Comparison of ENCODE assay signal across 30 mouse cellular contexts in the genomic region with DNA sequence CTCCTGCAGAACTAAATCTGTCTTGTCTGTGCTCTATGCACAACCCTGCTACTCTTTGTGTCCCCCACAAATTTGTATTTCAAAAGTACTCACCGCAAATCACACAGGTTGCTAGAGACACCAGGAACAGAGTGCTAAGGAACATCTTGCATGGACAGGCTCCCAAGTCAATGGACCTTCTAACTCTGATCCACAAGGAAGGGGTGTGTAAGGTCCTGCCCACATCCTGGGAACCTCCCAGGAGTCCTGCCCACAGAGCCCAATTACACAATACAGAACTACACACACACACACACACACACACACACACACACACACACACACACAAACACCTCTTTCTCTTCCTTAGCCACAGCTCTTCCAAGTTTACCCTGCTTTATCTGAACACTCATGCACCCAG. TPM values are rescaled to one million over a fixed set of nuclear protein-coding genes. Genes with fewer than 3 reads are reported as not detected.
A peak's percentile ranks its signal among the peaks of the same experiment; 100 is the strongest.
DNase-seq lines count a peak whose midpoint lies in the region; ATAC-seq and TF ChIP-seq lines count a peak whose summit lies in the region.
"Had no signal": no experiment of that assay in that cellular context is flagged by ENCODE, and none has a peak within 500 bp of the region (broad histone marks: within the 10 kb centered on the region; RNA-seq: fewer than 3 reads in every experiment).

TSS of gene Ces1f (minus strand) at position 192 of the 400 bp plus-strand sequence.

- WGBS in lung, embryonic 15.5 days: 88% methylated on average over 1 of the region's 1 CpGs
- 96% methylated on average over 1 of the region's 1 CpGs for WGBS in lung, postnatal 0 days
- WGBS in stomach, postnatal 0 days: 96% methylated on average over 1 of the region's 1 CpGs

- no peak within 1 kb of the TSS for H3K9ac ChIP-seq in lung, embryonic 15.5 days
- H3K9ac ChIP-seq in lung, postnatal 0 days (replicated peaks; ENCODE audit: low read depth): no peak within 1 kb of the TSS
- H3K9ac ChIP-seq in stomach, postnatal 0 days (ENCODE audit: low read length): no peak within 1 kb of the TSS
- H3K9ac ChIP-seq: forebrain, embryonic 15.5 days; limb, embryonic 15.5 days; midbrain, embryonic 13.5 days had no signal

- no peaks in the 10 kb centered on the region; the same call in 1 of the 2 replicates for H3K4me1 ChIP-seq in lung, embryonic 15.5 days
- H3K4me1 ChIP-seq in lung, postnatal 0 days (ENCODE audit: insufficient read depth, low read depth, low read length): no peaks in the 10 kb centered on the region
- H3K4me1 ChIP-seq in brown adipose tissue, adult 24 weeks (ENCODE audit: control insufficient read depth, insufficient read depth, insufficient read length, low read length): no peaks in the 10 kb centered on the region; the same call in none of the 2 replicates
- no peaks in the 10 kb centered on the region for H3K4me1 ChIP-seq in stomach, postnatal 0 days (replicated peaks; ENCODE audit: control insufficient read depth, insufficient read depth)
- H3K4me1 ChIP-seq: forebrain, embryonic 15.5 days; heart, embryonic 10.5 days; limb, embryonic 15.5 days; megakaryocyte, embryonic 14.5 days; midbrain, embryonic 13.5 days had no signal

- H3K36me3 ChIP-seq in lung, embryonic 15.5 days: no peaks in the 10 kb centered on the region
- H3K36me3 ChIP-seq in lung, postnatal 0 days (ENCODE audit: insufficient read depth, low read length): no peaks in the 10 kb centered on the region
- H3K36me3 ChIP-seq in stomach, postnatal 0 days (ENCODE audit: control insufficient read depth, insufficient read depth, low read length): no peaks in the 10 kb centered on the region
- H3K36me3 ChIP-seq: forebrain, embryonic 15.5 days; G1E; heart, embryonic 10.5 days; limb, embryonic 15.5 days; midbrain, embryonic 13.5 days had no signal

- H3K9me3 ChIP-seq in lung, embryonic 15.5 days: no peaks in the 10 kb centered on the region
- no peaks in the 10 kb centered on the region for H3K9me3 ChIP-seq in lung, postnatal 0 days (ENCODE audit: low read length)
- no peaks in the 10 kb centered on the region for H3K9me3 ChIP-seq in stomach, postnatal 0 days (ENCODE audit: control insufficient read depth, low read length)
- H3K9me3 ChIP-seq: forebrain, embryonic 15.5 days; heart, embryonic 10.5 days; limb, embryonic 15.5 days; midbrain, embryonic 13.5 days had no signal

- intact Hi-C loops in left cerebral cortex, postnatal 10 days (cut with DNase I): no loop called here

- H3K27ac ChIP-seq in lung, embryonic 15.5 days: no peak within 1 kb of the TSS
- no peak within 1 kb of the TSS for H3K27ac ChIP-seq in lung, postnatal 0 days (ENCODE audit: low read length)
- no peak within 1 kb of the TSS for H3K27ac ChIP-seq in brown adipose tissue, adult 24 weeks (replicated peaks; ENCODE audit: low read depth, low read length)
- H3K27ac ChIP-seq in stomach, postnatal 0 days (replicated peaks): no peak within 1 kb of the TSS
- H3K27ac ChIP-seq: forebrain, embryonic 15.5 days; heart, embryonic 10.5 days; limb, embryonic 15.5 days; midbrain, embryonic 13.5 days had no signal

- peak; percentile 23 to 64 for DNase-seq in kidney, adult 8-10 months
- no peak for DNase-seq in kidney, adult 11 months
- no peak for DNase-seq in lung, postnatal 0 days (ENCODE audit: low spot score)
- no peak for DNase-seq in stomach, postnatal 0 days (ENCODE audit: low spot score)
- no peak for DNase-seq in left cerebral cortex, postnatal 10 days (ENCODE audit: extremely low spot score in 1 of 2, low spot score in 2 of 2)
- DNase-seq: B cell, adult 2 months; cerebellum, adult 11 months; cerebellum, adult 9-11 months; heart, postnatal 4 days; kidney, postnatal 4 days; layer of hippocampus, adult 9-11 months; thymus, adult 2 months had no signal

- H3K4me3 ChIP-seq in lung, embryonic 15.5 days: no peak within 1 kb of the TSS
- no peak within 1 kb of the TSS for H3K4me3 ChIP-seq in lung, postnatal 0 days (ENCODE audit: low read depth, low read length)
- no peak within 1 kb of the TSS for H3K4me3 ChIP-seq in brown adipose tissue, adult 24 weeks (ENCODE audit: insufficient read depth, low read depth, low read length)
- H3K4me3 ChIP-seq in stomach, postnatal 0 days (ENCODE audit: low read depth, low read length): no peak within 1 kb of the TSS
- H3K4me3 ChIP-seq: forebrain, embryonic 15.5 days; heart, embryonic 10.5 days; limb, embryonic 15.5 days; megakaryocyte, embryonic 14.5 days; midbrain, embryonic 13.5 days had no signal

- no peak within 1 kb of the TSS for H3K4me2 ChIP-seq in lung, embryonic 15.5 days
- H3K4me2 ChIP-seq in lung, postnatal 0 days (replicated peaks; ENCODE audit: low read depth, low read length): no peak within 1 kb of the TSS
- no peak within 1 kb of the TSS for H3K4me2 ChIP-seq in stomach, postnatal 0 days (replicated peaks; ENCODE audit: low read depth)
- H3K4me2 ChIP-seq: forebrain, embryonic 15.5 days; limb, embryonic 15.5 days; midbrain, embryonic 13.5 days had no signal

- peak; percentile 35; the same call in 1 of the 2 replicates for ATAC-seq in lung, embryonic 15.5 days (ENCODE audit: borderline replicate concordance, extremely low read depth, low FRiP score, low TSS enrichment)
- ATAC-seq in lung, postnatal 0 days: no peak
- peak; percentile 45; the same call in 1 of the 2 replicates for ATAC-seq in stomach, postnatal 0 days (ENCODE audit: low FRiP score, low TSS enrichment)
- ATAC-seq: forebrain, embryonic 15.5 days; intestine, postnatal 0 days; midbrain, embryonic 13.5 days; Patski had no signal

- no peaks in the 10 kb centered on the region for H3K27me3 ChIP-seq in lung, embryonic 15.5 days
- no peaks in the 10 kb centered on the region for H3K27me3 ChIP-seq in lung, postnatal 0 days (replicated peaks; ENCODE audit: insufficient read depth, low read length)
- no peaks in the 10 kb centered on the region for H3K27me3 ChIP-seq in stomach, postnatal 0 days (ENCODE audit: control insufficient read depth, insufficient read depth, low read length)
- H3K27me3 ChIP-seq: forebrain, embryonic 15.5 days; limb, embryonic 15.5 days; megakaryocyte, embryonic 14.5 days; midbrain, embryonic 13.5 days; Patski had no signal

- TF ChIP-seq CTCF in lung, postnatal 0 days (IDR thresholded peaks at IDR 0.05): no peak
- no peak for TF ChIP-seq CTCF in stomach, postnatal 0 days (IDR thresholded peaks at IDR 0.05; ENCODE audit: low read depth)

- no peak for TF ChIP-seq EP300 in lung, postnatal 0 days (IDR thresholded peaks at IDR 0.05)
- TF ChIP-seq EP300 in stomach, postnatal 0 days (optimal IDR thresholded peaks at IDR 0.05): no peak

RNA-seq across cellular contexts. Expression of gene Ces1f, which starts in this region (rescaled TPM):
- polyA plus RNA-seq in lung, embryonic 15.5 days (2015; fragmentation: Nextera tagmentation; extraction: Ambion mirVana): 2.8 and 3.2 TPM in 2 replicates
- polyA plus RNA-seq in lung, postnatal 0 days (2015; fragmentation: Nextera tagmentation; extraction: Ambion mirVana): 1.1 and 1.3 TPM in 2 replicates
- polyA plus RNA-seq in brown adipose tissue, adult 24 weeks (2012; ENCODE audit: insufficient read depth, insufficient read length, missing spikeins): 56.1 and 58.5 TPM in 2 replicates
- polyA plus RNA-seq in stomach, postnatal 0 days (2015; fragmentation: Nextera tagmentation; extraction: Ambion mirVana): 0.16 and 0.29 TPM in 2 replicates
- not detected for total RNA-seq in left cerebral cortex, postnatal 10 days (2021)
- total RNA-seq: CH12.LX; common myeloid progenitor, adult 5-6 weeks; G1E; granulocyte monocyte progenitor cell, adult 5-6 weeks; heart, postnatal 4 days; left cerebral cortex, adult 18-20 months; left cerebral cortex, postnatal 36 days; monocyte, adult 5-6 weeks; neutrophil, adult 5-6 weeks had no signal
- polyA plus RNA-seq: brain, embryonic 14.5 days; forebrain, embryonic 15.5 days; G1E; heart, embryonic 10.5 days; limb, embryonic 15.5 days; midbrain, embryonic 13.5 days; Patski had no signal

Comparison
In these comparisons a context has a peak if more than half of its experiments do, and no peak if none do; other contexts are left out.
1. RNA of gene Ces1f (polyA plus RNA-seq): 56.1 to 58.5 TPM in brown adipose tissue, adult 24 weeks; 2.8 to 3.2 TPM in lung, embryonic 15.5 days, 1.1 to 1.3 TPM in lung, postnatal 0 days and 0.16 to 0.29 TPM in stomach, postnatal 0 days; every median in the first group is over 10 times any median in the second.
2. DNase-seq: peak in kidney, adult 8-10 months (2 of 2); none in kidney, adult 11 months (single experiment), lung, postnatal 0 days (single experiment), stomach, postnatal 0 days (single experiment) and left cerebral cortex, postnatal 10 days (0 of 2).
3. Peak in ATAC-seq in stomach, postnatal 0 days; RNA of the gene not detected or under 1 TPM.